Mouse (Mus musculus) small intestine, adult 2 months (tissue): ENCODE measurements around the gene Prkcsh. TPM values are rescaled to one million over a fixed set of nuclear protein-coding genes. Genes with fewer than 3 reads are reported as not detected.

Experiments used
- H3K27ac ChIP-seq: fragments of 200-500 bp; 2 replicates; pipeline ENCODE4 v1.5.1; 2012; ENCODE audit warnings: low read depth, low read length, control low read depth, inconsistent platforms; ENCODE audit not compliant: insufficient read depth
- H3K27me3 ChIP-seq: fragments of 200-500 bp; 2 replicates; pipeline ENCODE4 v1.6.1; 2012; ENCODE audit warnings: mild to moderate bottlenecking, moderate library complexity, low read length, inconsistent platforms; ENCODE audit not compliant: control insufficient read depth, insufficient read depth
- H3K36me3 ChIP-seq: fragments of 200-500 bp; 2 replicates; pipeline ENCODE4 v1.6.1; 2012; ENCODE audit warnings: mild to moderate bottlenecking, low read length, control low read depth, inconsistent platforms; ENCODE audit not compliant: control insufficient read depth, insufficient read depth
- H3K4me1 ChIP-seq: fragments of 200-500 bp; 2 replicates; pipeline ENCODE4 v1.6.1; 2012; ENCODE audit warnings: low read length, inconsistent platforms, mixed read lengths; ENCODE audit not compliant: control insufficient read depth, insufficient read depth, insufficient read length
- H3K4me3 ChIP-seq: fragments of 200-500 bp; 2 replicates; pipeline ENCODE4 v1.5.1; 2012; ENCODE audit warnings: low read depth, mild to moderate bottlenecking, control low read depth, inconsistent platforms, low read length, moderate library complexity
- CTCF ChIP-seq: fragments of 200-500 bp; IDR thresholded peaks from 2 replicates; pipeline ENCODE4 v1.5.1; 2012; ENCODE audit warnings: low read depth, mild to moderate bottlenecking, control low read depth, inconsistent platforms, low read length, moderate library complexity, mixed read lengths; ENCODE audit not compliant: insufficient replicate concordance, insufficient read length; ENCODE audit errors: extremely low read depth
- POLR2A ChIP-seq: fragments of 200-500 bp; IDR thresholded peaks from 2 replicates; pipeline ENCODE4 v1.6.1; 2012; ENCODE audit warnings: low read depth, mild to moderate bottlenecking, control low read depth, inconsistent platforms, low read length, moderate library complexity
- WGBS: fragments of 180-500 bp; shearing (Covaris S2); methylation state at CpG from one replicate; pipeline ENCODE4 v1.1.7; 2018; 5-methylcytosine and 5-hydroxymethylcytosine counted together
- polyA plus RNA-seq: library from polyadenylated mRNA; depleted of rRNA; stranded (reverse); fragments of >200 nt; gene quantifications from 2 replicates; pipeline ENCODE4 v1.2.3, GENCODE M21; 2012

Prkcsh gene
- polyA plus RNA-seq, 1 experiment, result 169 TPM

- H3K4me1 ChIP-seq, result no peaks in the 10 kb centered on the region
- H3K27me3 ChIP-seq, result no peaks in the 10 kb centered on the region
- TF ChIP-seq POLR2A (no peak), CTCF (no peak)
- no peak overlapping the region for H3K27ac ChIP-seq
- 72% methylated on average over 6 of the region's 6 CpGs for WGBS
- no peaks in the 10 kb centered on the region for H3K36me3 ChIP-seq
- no peak overlapping the region for H3K4me3 ChIP-seq
These were observed 32.9 kb downstream of the Prkcsh start for GRCm38 (mm10) chr9:22035300-22036044.

- H3K4me1 ChIP-seq, result no peaks in the 10 kb centered on the region
- WGBS, result 34% methylated on average over 10 of the region's 10 CpGs
- H3K27ac ChIP-seq, result no peak overlapping the region
- no peaks in the 10 kb centered on the region for H3K36me3 ChIP-seq
- no peak overlapping the region for H3K4me3 ChIP-seq
- H3K27me3 ChIP-seq, result no peaks in the 10 kb centered on the region
- TF ChIP-seq CTCF (no peak), POLR2A (no peak)
These were observed 35.2 kb downstream of the Prkcsh start for GRCm38 (mm10) chr9:22037826-22038225.

GRCm38 (mm10) chr9:22041832-22042231, 39.2 kb downstream of the Prkcsh start:
- H3K36me3 ChIP-seq, result no peaks in the 10 kb centered on the region
- 68% methylated on average over 2 of the region's 2 CpGs for WGBS

GRCm38 (mm10) chr9:22047329-22047728, 44.7 kb downstream of the Prkcsh start:
- Histone ChIP-seq H3K27me3 (peaks cover 25% of the 10 kb centered on the region), H3K27ac (no peak overlapping the region), H3K4me3 (no peak overlapping the region), H3K4me1 (peaks cover 23% of the 10 kb centered on the region), H3K36me3 (no peaks in the 10 kb centered on the region)
- WGBS, result 57% methylated on average over 9 of the region's 9 CpGs
- no peak for TF ChIP-seq CTCF
- TF ChIP-seq POLR2A, result no peak

More at GRCm38 (mm10) chr9:22041832-22042231, 39.2 kb downstream of the Prkcsh start:
- H3K4me3 ChIP-seq, result no peak overlapping the region
- H3K27me3 ChIP-seq, result no peaks in the 10 kb centered on the region
- no peaks in the 10 kb centered on the region for H3K4me1 ChIP-seq
- no peak for TF ChIP-seq POLR2A
- TF ChIP-seq CTCF, result no peak
- no peak overlapping the region for H3K27ac ChIP-seq

- Histone ChIP-seq H3K4me3 (no peak overlapping the region), H3K27ac (no peak overlapping the region), H3K4me1 (peaks cover 24% of the 10 kb centered on the region), H3K36me3 (no peaks in the 10 kb centered on the region), H3K27me3 (peaks cover 32% of the 10 kb centered on the region)
- TF ChIP-seq POLR2A (no peak), CTCF (no peak)
- WGBS, result 31% methylated on average over 11 of the region's 11 CpGs
These were observed 46.7 kb downstream of the Prkcsh start for GRCm38 (mm10) chr9:22049315-22049714.

- WGBS, result 24% methylated on average over 4 of the region's 4 CpGs
- Histone ChIP-seq H3K36me3 (no peaks in the 10 kb centered on the region), H3K4me3 (no peak overlapping the region), H3K4me1 (peaks cover 29% of the 10 kb centered on the region), H3K27me3 (peaks cover 36% of the 10 kb centered on the region), H3K27ac (no peak overlapping the region)
- no peak for TF ChIP-seq CTCF
- no peak for TF ChIP-seq POLR2A
These were observed 47.2 kb downstream of the Prkcsh start for GRCm38 (mm10) chr9:22049721-22050270.

- peak overlapping the region; percentile 22 for H3K4me3 ChIP-seq
- H3K27ac ChIP-seq, result no peak overlapping the region
- no peaks in the 10 kb centered on the region for H3K36me3 ChIP-seq
- no peak for TF ChIP-seq CTCF
- no peak for TF ChIP-seq POLR2A
- H3K27me3 ChIP-seq, result peaks cover 36% of the 10 kb centered on the region
- WGBS, result 2% methylated on average over 43 of the region's 43 CpGs
- H3K4me1 ChIP-seq, result peaks cover 31% of the 10 kb centered on the region
These were observed 47.8 kb downstream of the Prkcsh start for GRCm38 (mm10) chr9:22050351-22050889.
